9 mouse cellular contexts compared by ENCODE assay signal in genomic region chr15:98788972-98789660, GRCm38 (mm10). TPM values are rescaled to one million over a fixed set of nuclear protein-coding genes. Genes with fewer than 3 reads are reported as not detected.
A peak's percentile ranks its signal among the peaks of the same experiment; 100 is the strongest.
DNase-seq lines count a peak whose midpoint lies in the region; ATAC-seq lines count a peak whose summit lies in the region.
"Had no signal": no experiment of that assay in that cellular context is flagged by ENCODE, and none has a peak within 500 bp of the region (broad histone marks: within the 10 kb centered on the region; RNA-seq: fewer than 3 reads in every experiment).

No protein-coding gene starts in this region.

- 10% methylated on average over 24 of the region's 24 CpGs for WGBS in heart, embryonic 15.5 days
- 14% methylated on average over 24 of the region's 24 CpGs for WGBS in limb, embryonic 12.5 days

- no peak for DNase-seq in heart, adult 8-10 months (ENCODE audit: low spot score)
- DNase-seq in 3134 (ENCODE audit: extremely low read depth, insufficient read length, low spot score): peak; percentile 61
- no peak for DNase-seq in layer of hippocampus, postnatal 25 days (ENCODE audit: extremely low spot score in 1 of 2, low spot score in 1 of 2)
- DNase-seq in thymus, postnatal 25 days: no peak

- H3K27me3 ChIP-seq in heart, embryonic 15.5 days: peaks cover 81% of the 10 kb centered on the region
- H3K27me3 ChIP-seq in limb, embryonic 12.5 days: peaks cover 88% of the 10 kb centered on the region

- peak overlapping the region; percentile 29 for H3K4me3 ChIP-seq in heart, embryonic 15.5 days
- peak overlapping the region; percentile 25 for H3K4me3 ChIP-seq in limb, embryonic 12.5 days (replicated peaks)

- no peaks in the 10 kb centered on the region for H3K36me3 ChIP-seq in heart, embryonic 15.5 days
- no peaks in the 10 kb centered on the region for H3K36me3 ChIP-seq in limb, embryonic 12.5 days

- no peaks in the 10 kb centered on the region for H3K9me3 ChIP-seq in heart, embryonic 15.5 days (replicated peaks)
- no peaks in the 10 kb centered on the region for H3K9me3 ChIP-seq in limb, embryonic 12.5 days

- 0 out of 2 replicates have a peak, but pooled peaks have one; percentile 19 for ATAC-seq in heart, embryonic 15.5 days (replicated peaks; ENCODE audit: insufficient number of reproducible peaks, insufficient read depth, low FRiP score, low read depth)
- peak; percentile 47; the same call in 1 of the 2 replicates for ATAC-seq in common myeloid progenitor, adult 5-6 weeks (replicated peaks; ENCODE audit: low read depth, poor library complexity, severe bottlenecking)
- no peak for ATAC-seq in limb, embryonic 12.5 days (ENCODE audit: insufficient number of reproducible peaks, insufficient read depth, low FRiP score, low TSS enrichment, low read depth)
- no peak for ATAC-seq in megakaryocyte-erythroid progenitor cell, adult 5-6 weeks (replicated peaks; ENCODE audit: low FRiP score, low TSS enrichment, poor library complexity, severe bottlenecking)

- H3K9ac ChIP-seq in heart, embryonic 15.5 days: no peak overlapping the region
- no peak overlapping the region; the same call in 1 of the 2 replicates for H3K9ac ChIP-seq in limb, embryonic 12.5 days (replicated peaks)

- no peak overlapping the region for H3K27ac ChIP-seq in heart, embryonic 15.5 days
- H3K27ac ChIP-seq in limb, embryonic 12.5 days: no peak overlapping the region

- peaks cover 41% of the 10 kb centered on the region for H3K4me1 ChIP-seq in heart, embryonic 15.5 days (replicated peaks)
- peaks cover 30% of the 10 kb centered on the region for H3K4me1 ChIP-seq in limb, embryonic 12.5 days (replicated peaks)

- H3K4me2 ChIP-seq in heart, embryonic 15.5 days: peak overlapping the region; percentile 51
- H3K4me2 ChIP-seq in limb, embryonic 12.5 days: peak overlapping the region; percentile 23; the same call in 1 of the 2 replicates

RNA-seq across cellular contexts. Expression of gene Wnt1, which starts 0.5 kb away (rescaled TPM):
- polyA plus RNA-seq in heart, embryonic 15.5 days (2015; fragmentation: Nextera tagmentation; extraction: Ambion mirVana): not detected in 2 replicates
- not detected for total RNA-seq in heart, adult 8-10 months (2022)
- total RNA-seq in common myeloid progenitor, adult 5-6 weeks (2017): not detected in 2 replicates
- polyA plus RNA-seq in limb, embryonic 12.5 days (2016; fragmentation: Nextera tagmentation; extraction: Ambion mirVana): not detected in 2 replicates
- not detected for total RNA-seq in layer of hippocampus, postnatal 25 days (2021)
- not detected in 2 replicates for total RNA-seq in megakaryocyte-erythroid progenitor cell, adult 5-6 weeks (2014; fragmentation: Nextera tagmentation)
- not detected in 2 replicates for total RNA-seq in megakaryocyte-erythroid progenitor cell, adult 5-6 weeks (2017)
- total RNA-seq: left cerebral cortex, adult 18-20 months had no signal

RNA-seq across cellular contexts. Expression of gene Wnt10b, which starts 11.2 kb away (rescaled TPM):
- polyA plus RNA-seq in heart, embryonic 15.5 days (2015; fragmentation: Nextera tagmentation; extraction: Ambion mirVana): 0.46 TPM in 1 of 2 replicates, not detected in the other
- under 1 TPM in 3 of 4 experiments, not detected in 1; 0.16 to 0.44 (median 0.26) TPM for total RNA-seq in heart, adult 8-10 months (2022)
- total RNA-seq in common myeloid progenitor, adult 5-6 weeks (2017): 0.64 TPM in 1 of 2 replicates, not detected in the other
- polyA plus RNA-seq in limb, embryonic 12.5 days (2016; fragmentation: Nextera tagmentation; extraction: Ambion mirVana): 1.5 and 1.7 TPM in 2 replicates
- total RNA-seq in layer of hippocampus, postnatal 25 days (2021): under 1 TPM; 0.31 to 0.37 TPM
- not detected in 2 replicates for total RNA-seq in megakaryocyte-erythroid progenitor cell, adult 5-6 weeks (2014; fragmentation: Nextera tagmentation)
- total RNA-seq in megakaryocyte-erythroid progenitor cell, adult 5-6 weeks (2017): not detected in 2 replicates

RNA-seq across cellular contexts. Expression of gene Ddn, which starts 20.2 kb away (rescaled TPM):
- 0.32 and 0.66 TPM in 2 replicates for polyA plus RNA-seq in heart, embryonic 15.5 days (2015; fragmentation: Nextera tagmentation; extraction: Ambion mirVana)
- under 1 TPM; 0.63 to 0.84 (median 0.72) TPM for total RNA-seq in heart, adult 8-10 months (2022)
- total RNA-seq in common myeloid progenitor, adult 5-6 weeks (2017): 0.23 TPM in 1 of 2 replicates, not detected in the other
- polyA plus RNA-seq in limb, embryonic 12.5 days (2016; fragmentation: Nextera tagmentation; extraction: Ambion mirVana): 0.23 TPM in 1 of 2 replicates, not detected in the other
- total RNA-seq in layer of hippocampus, postnatal 25 days (2021): 1,000 to 10,000 TPM; 1,586 to 1,599 TPM
- total RNA-seq in megakaryocyte-erythroid progenitor cell, adult 5-6 weeks (2014; fragmentation: Nextera tagmentation): not detected in 2 replicates
- total RNA-seq in megakaryocyte-erythroid progenitor cell, adult 5-6 weeks (2017): 0.08 TPM in 1 of 2 replicates, not detected in the other

RNA-seq across cellular contexts. Expression of gene Arf3, which starts 26.1 kb away (rescaled TPM):
- polyA plus RNA-seq in heart, embryonic 15.5 days (2015; fragmentation: Nextera tagmentation; extraction: Ambion mirVana): 29.5 and 41.5 TPM in 2 replicates
- 10 to 100 TPM; 18.0 to 20.9 (median 19.1) TPM for total RNA-seq in heart, adult 8-10 months (2022)
- 27.0 and 32.8 TPM in 2 replicates for total RNA-seq in common myeloid progenitor, adult 5-6 weeks (2017)
- 46.5 and 54.1 TPM in 2 replicates for polyA plus RNA-seq in limb, embryonic 12.5 days (2016; fragmentation: Nextera tagmentation; extraction: Ambion mirVana)
- total RNA-seq in layer of hippocampus, postnatal 25 days (2021): 100 to 1,000 TPM; 759 to 832 TPM
- total RNA-seq in megakaryocyte-erythroid progenitor cell, adult 5-6 weeks (2014; fragmentation: Nextera tagmentation): 22.5 and 23.2 TPM in 2 replicates
- 16.9 and 22.1 TPM in 2 replicates for total RNA-seq in megakaryocyte-erythroid progenitor cell, adult 5-6 weeks (2017)

RNA-seq across cellular contexts. Expression of gene Prkag1, which starts 42.2 kb away (rescaled TPM):
- polyA plus RNA-seq in heart, embryonic 15.5 days (2015; fragmentation: Nextera tagmentation; extraction: Ambion mirVana): 93.5 and 100 TPM in 2 replicates
- 100 to 1,000 TPM in 2 of 4 experiments, 10 to 100 TPM in 2; 96.7 to 129 (median 109) TPM for total RNA-seq in heart, adult 8-10 months (2022)
- total RNA-seq in common myeloid progenitor, adult 5-6 weeks (2017): 65.2 and 77.8 TPM in 2 replicates
- polyA plus RNA-seq in limb, embryonic 12.5 days (2016; fragmentation: Nextera tagmentation; extraction: Ambion mirVana): 81.4 and 88.4 TPM in 2 replicates
- total RNA-seq in layer of hippocampus, postnatal 25 days (2021): 10 to 100 TPM; 51.2 to 51.3 TPM
- total RNA-seq in megakaryocyte-erythroid progenitor cell, adult 5-6 weeks (2014; fragmentation: Nextera tagmentation): 61.3 and 121 TPM in 2 replicates
- 120 and 143 TPM in 2 replicates for total RNA-seq in megakaryocyte-erythroid progenitor cell, adult 5-6 weeks (2017)

Comparison
In these comparisons a context has a peak if more than half of its experiments do, and no peak if none do; other contexts are left out.
1. ATAC-seq: peak in heart, embryonic 15.5 days (single experiment) and common myeloid progenitor, adult 5-6 weeks (single experiment); none in limb, embryonic 12.5 days (single experiment) and megakaryocyte-erythroid progenitor cell, adult 5-6 weeks (single experiment).
2. RNA of gene Ddn, which starts 20.2 kb away (total RNA-seq): 1,586 to 1,599 TPM in layer of hippocampus, postnatal 25 days; 0.63 to 0.84 TPM in heart, adult 8-10 months, 0.23 TPM in common myeloid progenitor, adult 5-6 weeks and 0.08 TPM in megakaryocyte-erythroid progenitor cell, adult 5-6 weeks; every median in the first group is over 100 times any median in the second.